ENCODE assay signal across 8 mouse cellular contexts in the genomic region with DNA sequence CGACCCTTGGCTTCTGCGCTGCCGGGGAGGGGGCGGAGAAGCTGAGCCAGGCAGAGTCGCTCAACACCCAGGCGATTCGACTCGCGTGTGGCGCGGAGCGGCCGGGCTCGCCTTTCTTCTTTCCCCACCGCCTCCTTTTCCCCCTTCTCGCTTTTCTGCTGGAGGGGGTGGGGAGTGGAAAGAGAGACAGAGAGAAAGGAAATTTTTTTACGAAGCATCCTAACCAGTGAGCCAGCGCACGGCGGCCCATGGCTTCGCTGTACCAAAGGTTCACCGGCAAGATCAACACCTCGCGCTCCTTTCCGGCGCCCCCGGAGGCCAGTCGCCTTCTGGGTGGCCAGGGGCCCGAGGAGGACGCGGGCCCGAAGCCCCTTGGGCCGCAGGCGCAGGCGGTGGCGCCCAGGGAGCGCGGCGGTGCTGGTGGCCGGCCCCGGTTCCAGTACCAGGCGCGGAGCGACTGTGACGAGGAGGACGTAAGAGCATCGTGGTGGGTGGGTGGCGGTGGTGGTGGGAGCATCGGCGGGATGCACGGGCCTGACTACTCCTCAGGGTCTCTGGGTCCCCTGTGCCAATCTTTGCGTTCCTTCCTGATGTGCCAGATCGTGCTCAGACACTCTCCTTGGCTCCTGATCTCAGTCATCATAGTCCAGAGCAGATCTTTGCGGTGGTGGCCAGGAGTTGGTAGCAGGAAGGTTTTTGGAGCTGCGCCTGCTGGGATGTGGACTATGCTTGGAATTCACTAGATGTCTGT.
A peak's percentile ranks its signal among the peaks of the same experiment; 100 is the strongest.
DNase-seq lines count a peak whose midpoint lies in the region; ATAC-seq and TF ChIP-seq lines count a peak whose summit lies in the region.

No protein-coding gene starts in this region.

- H3K27me3 ChIP-seq in heart, embryonic 15.5 days, result peaks cover 44% of the 10 kb centered on the region
- peaks cover 4% of the 10 kb centered on the region; the same call in 1 of the 2 replicates for H3K27me3 ChIP-seq in heart, adult 2 months (ENCODE audit: control insufficient read depth, insufficient read depth, low read length)
- peaks cover 45% of the 10 kb centered on the region for H3K27me3 ChIP-seq in limb, embryonic 12.5 days

- H3K4me3 ChIP-seq in heart, embryonic 15.5 days, result peak overlapping the region; percentile 29
- no peak overlapping the region for H3K4me3 ChIP-seq in heart, adult 2 months
- H3K4me3 ChIP-seq in limb, embryonic 12.5 days (replicated peaks), result peak overlapping the region; percentile 33

- DNase-seq in heart, adult 2 months, result no peak
- DNase-seq in cerebellum, adult 9-11 months, result peak; percentile 47
- DNase-seq in frontal cortex, postnatal 10 days (ENCODE audit: low spot score in 2 of 2), result peak; percentile 22 to 26
- DNase-seq in right cerebral cortex, postnatal 25 days, result peak; percentile 55
- no peak for DNase-seq in c-Kit-positive CD71-positive TER-119-positive erythroid progenitor cells, embryonic 14.5 days (ENCODE audit: low spot score)

- no peak for TF ChIP-seq EP300 in heart, adult 2 months (IDR thresholded peaks at IDR 0.05; ENCODE audit: insufficient read depth, low read depth, low read length)

- no peak for TF ChIP-seq CTCF in heart, adult 2 months (IDR thresholded peaks at IDR 0.05)

- no peak for TF ChIP-seq POLR2A in heart, adult 2 months (IDR thresholded peaks at IDR 0.05; ENCODE audit: insufficient read depth, low read depth, low read length)

- no peak overlapping the region for H3K9ac ChIP-seq in heart, embryonic 15.5 days
- no peak overlapping the region for H3K9ac ChIP-seq in heart, adult 2 months (ENCODE audit: low read depth, low read length)
- H3K9ac ChIP-seq in limb, embryonic 12.5 days (replicated peaks), result no peak overlapping the region

- H3K4me1 ChIP-seq in heart, embryonic 15.5 days (replicated peaks), result 0 out of 2 replicates have a peak, but pooled peaks cover 3% of the 10 kb centered on the region
- H3K4me1 ChIP-seq in heart, adult 2 months (ENCODE audit: control insufficient read depth, insufficient read depth, low read length), result no peaks in the 10 kb centered on the region
- H3K4me1 ChIP-seq in limb, embryonic 12.5 days (replicated peaks), result peaks cover 6% of the 10 kb centered on the region; the same call in 1 of the 2 replicates

- 0 out of 2 replicates have a peak, but pooled peaks have one; percentile 27 for ATAC-seq in heart, embryonic 15.5 days (replicated peaks; ENCODE audit: insufficient number of reproducible peaks, insufficient read depth, low FRiP score, low read depth)
- no peak for ATAC-seq in limb, embryonic 12.5 days (ENCODE audit: insufficient number of reproducible peaks, insufficient read depth, low FRiP score, low TSS enrichment, low read depth)
- ATAC-seq in megakaryocyte progenitor cell, adult 5-6 weeks (replicated peaks; ENCODE audit: poor library complexity), result no peak

- intact Hi-C loops in heart, adult 2 months (cut with DNase I), result no loop called here

- H3K9me3 ChIP-seq in heart, embryonic 15.5 days (replicated peaks), result no peaks in the 10 kb centered on the region
- no peaks in the 10 kb centered on the region for H3K9me3 ChIP-seq in limb, embryonic 12.5 days

- H3K36me3 ChIP-seq in heart, embryonic 15.5 days, result no peaks in the 10 kb centered on the region
- no peaks in the 10 kb centered on the region for H3K36me3 ChIP-seq in heart, adult 2 months (ENCODE audit: control insufficient read depth, insufficient read depth, low read length)
- no peaks in the 10 kb centered on the region for H3K36me3 ChIP-seq in limb, embryonic 12.5 days

- no peak overlapping the region for H3K27ac ChIP-seq in heart, embryonic 15.5 days
- no peak overlapping the region for H3K27ac ChIP-seq in heart, adult 2 months
- H3K27ac ChIP-seq in limb, embryonic 12.5 days, result no peak overlapping the region

- H3K79me2 ChIP-seq in heart, adult 2 months (replicated peaks; ENCODE audit: control insufficient read depth, insufficient read depth, low read length), result no peaks in the 10 kb centered on the region

- peak overlapping the region; percentile 56 for H3K4me2 ChIP-seq in heart, embryonic 15.5 days
- peak overlapping the region; percentile 53 for H3K4me2 ChIP-seq in limb, embryonic 12.5 days

- 2% methylated on average over 53 of the region's 55 CpGs for WGBS in heart, embryonic 15.5 days
- WGBS in heart, adult 2 months, result 3% methylated on average over 54 of the region's 55 CpGs
- 2% methylated on average over 54 of the region's 55 CpGs for WGBS in limb, embryonic 12.5 days

Comparison
In these comparisons a context has a peak if more than half of its experiments do, and no peak if none do; other contexts are left out.
1. DNase-seq: peak in cerebellum, adult 9-11 months (single experiment), frontal cortex, postnatal 10 days (2 of 2) and right cerebral cortex, postnatal 25 days (single experiment); none in heart, adult 2 months (0 of 2) and c-Kit-positive CD71-positive TER-119-positive erythroid progenitor cells, embryonic 14.5 days (single experiment).